Mouse (Mus musculus) C2C12 (cell line): ENCODE data around the gene Abcc12. TPM values are rescaled to one million over a fixed set of nuclear protein-coding genes. Genes with fewer than 3 reads are reported as not detected.

ENCODE experiments used
- H3K27me3 ChIP-seq: one replicate; pipeline ENCODE4 v1.6.1; 2011; ENCODE audit not compliant: control insufficient read depth, insufficient read depth, insufficient read length
- H3K36me3 ChIP-seq: one replicate; pipeline ENCODE4 v1.6.1; 2011; ENCODE audit not compliant: control insufficient read depth, insufficient read depth
- H3K4me3 ChIP-seq: one replicate; pipeline ENCODE4 v1.5.1; 2011; ENCODE audit warnings: mild to moderate bottlenecking, control low read depth; ENCODE audit not compliant: poor library complexity, insufficient read depth, severe bottlenecking
- H3K79me2 ChIP-seq: one replicate; pipeline ENCODE4 v1.6.1; 2011; ENCODE audit not compliant: control insufficient read depth, insufficient read depth
- H3K79me3 ChIP-seq: one replicate; pipeline ENCODE4 v1.6.1; 2011; ENCODE audit warnings: low read depth, control low read depth
- H3ac ChIP-seq: one replicate; pipeline ENCODE3; 2011; ENCODE audit warnings: low read depth; ENCODE audit not compliant: control insufficient read depth, insufficient read length
- CEBPB ChIP-seq: IDR thresholded peaks from one replicate; pipeline ENCODE4 v1.6.1; 2011; ENCODE audit warnings: low read depth, mild to moderate bottlenecking, control low read depth, moderate library complexity
- CTCF ChIP-seq: IDR thresholded peaks from one replicate; pipeline ENCODE4 v1.5.1; 2011; ENCODE audit not compliant: control insufficient read depth, insufficient read depth, insufficient read length
- FOSL1 ChIP-seq: IDR thresholded peaks from one replicate; pipeline ENCODE4 v1.8.0; 2011; ENCODE audit warnings: mild to moderate bottlenecking, low read length; ENCODE audit not compliant: poor library complexity, insufficient read depth, severe bottlenecking
- MAX ChIP-seq: IDR thresholded peaks from one replicate; pipeline ENCODE4 v1.6.1; 2011; ENCODE audit warnings: mild to moderate bottlenecking, control low read depth
- MYOD1 ChIP-seq: IDR thresholded peaks from one replicate; pipeline ENCODE4 v1.6.1; 2011; ENCODE audit warnings: low read depth; ENCODE audit not compliant: control insufficient read depth, insufficient read length
- MYOG ChIP-seq: IDR thresholded peaks from one replicate; pipeline ENCODE4 v1.6.1; 2011; ENCODE audit not compliant: control insufficient read depth, insufficient read length; ENCODE audit errors: extremely low read depth
- USF1 ChIP-seq: IDR thresholded peaks from one replicate; pipeline ENCODE4 v1.6.1; 2011; ENCODE audit warnings: low read depth, mild to moderate bottlenecking, control low read depth, moderate library complexity
- polyA plus RNA-seq: library from polyadenylated mRNA; unstranded; fragments of >200 nt; fragmentation: generic; extraction: Trizol; gene quantifications from one replicate; pipeline ENCODE4 v1.2.1, GENCODE M21; 2012; ENCODE audit warnings: missing spikeins

Abcc12 gene
- polyA plus RNA-seq, 1 experiment, result not detected

- no peak overlapping the region for H3ac ChIP-seq
- H3K27me3 ChIP-seq, result no peaks in the 10 kb centered on the region
- TF ChIP-seq FOSL1 (no peak), USF1 (no peak), CEBPB (no peak), MYOD1 (no peak), CTCF (no peak), MAX (no peak), MYOG (no peak)
- no peaks in the 10 kb centered on the region for H3K36me3 ChIP-seq
- H3K79me2 ChIP-seq, result no peaks in the 10 kb centered on the region
- H3K79me3 ChIP-seq, result no peaks in the 10 kb centered on the region
- H3K4me3 ChIP-seq, result no peak overlapping the region
Observed at GRCm38 (mm10) chr8:86470717-86471116, 109.8 kb downstream of the Abcc12 start.

GRCm38 (mm10) chr8:86463215-86463614 is 117.3 kb downstream of the Abcc12 start:
- TF ChIP-seq USF1, result no peak
- TF ChIP-seq FOSL1, result no peak
- TF ChIP-seq MYOD1, result no peak
- TF ChIP-seq MAX, result no peak
- no peak for TF ChIP-seq CEBPB
- no peak for TF ChIP-seq CTCF
- TF ChIP-seq MYOG, result no peak
- Histone ChIP-seq H3K79me2 (no peaks in the 10 kb centered on the region), H3ac (no peak overlapping the region), H3K27me3 (no peaks in the 10 kb centered on the region), H3K4me3 (no peak overlapping the region), H3K79me3 (no peaks in the 10 kb centered on the region), H3K36me3 (no peaks in the 10 kb centered on the region)

GRCm38 (mm10) chr8:86460372-86460771 is 120.1 kb downstream of the Abcc12 start:
- Histone ChIP-seq H3K79me2 (no peaks in the 10 kb centered on the region), H3K36me3 (no peaks in the 10 kb centered on the region), H3K79me3 (no peaks in the 10 kb centered on the region), H3ac (no peak overlapping the region), H3K4me3 (no peak overlapping the region), H3K27me3 (no peaks in the 10 kb centered on the region)
- TF ChIP-seq MYOG (no peak), FOSL1 (no peak), MAX (no peak), USF1 (no peak), MYOD1 (no peak), CTCF (no peak), CEBPB (no peak)

GRCm38 (mm10) chr8:86453697-86454480 is 126.6 kb downstream of the Abcc12 start:
- Histone ChIP-seq H3K79me3 (no peaks in the 10 kb centered on the region), H3K27me3 (no peaks in the 10 kb centered on the region), H3K4me3 (no peak overlapping the region), H3ac (no peak overlapping the region), H3K36me3 (no peaks in the 10 kb centered on the region), H3K79me2 (no peaks in the 10 kb centered on the region)
- no peak for TF ChIP-seq FOSL1
- no peak for TF ChIP-seq CEBPB
- no peak for TF ChIP-seq USF1
- TF ChIP-seq MAX, result peak; percentile 54
- no peak for TF ChIP-seq MYOG

GRCm38 (mm10) chr8:86449870-86450515 is 130.5 kb downstream of the Abcc12 start:
- no peaks in the 10 kb centered on the region for H3K79me2 ChIP-seq
- no peak overlapping the region for H3K4me3 ChIP-seq
- no peaks in the 10 kb centered on the region for H3K36me3 ChIP-seq
- TF ChIP-seq CEBPB (no peak), MAX (peak; percentile 48), MYOD1 (no peak), USF1 (no peak), CTCF (no peak), FOSL1 (peak; percentile 53), MYOG (no peak)
- H3K79me3 ChIP-seq, result no peaks in the 10 kb centered on the region
- no peak overlapping the region for H3ac ChIP-seq
- H3K27me3 ChIP-seq, result no peaks in the 10 kb centered on the region
